Mouse (Mus musculus) ovary, postnatal 36 days (tissue): Measurements from ENCODE around the gene Hist3h2a.

Experiments used
- DNase-seq: peaks from one replicate; pipeline ENCODE4 v3.0.0; 2022; ENCODE audit warnings: low spot score, mixed read lengths

Hist3h2a gene

DNA sequence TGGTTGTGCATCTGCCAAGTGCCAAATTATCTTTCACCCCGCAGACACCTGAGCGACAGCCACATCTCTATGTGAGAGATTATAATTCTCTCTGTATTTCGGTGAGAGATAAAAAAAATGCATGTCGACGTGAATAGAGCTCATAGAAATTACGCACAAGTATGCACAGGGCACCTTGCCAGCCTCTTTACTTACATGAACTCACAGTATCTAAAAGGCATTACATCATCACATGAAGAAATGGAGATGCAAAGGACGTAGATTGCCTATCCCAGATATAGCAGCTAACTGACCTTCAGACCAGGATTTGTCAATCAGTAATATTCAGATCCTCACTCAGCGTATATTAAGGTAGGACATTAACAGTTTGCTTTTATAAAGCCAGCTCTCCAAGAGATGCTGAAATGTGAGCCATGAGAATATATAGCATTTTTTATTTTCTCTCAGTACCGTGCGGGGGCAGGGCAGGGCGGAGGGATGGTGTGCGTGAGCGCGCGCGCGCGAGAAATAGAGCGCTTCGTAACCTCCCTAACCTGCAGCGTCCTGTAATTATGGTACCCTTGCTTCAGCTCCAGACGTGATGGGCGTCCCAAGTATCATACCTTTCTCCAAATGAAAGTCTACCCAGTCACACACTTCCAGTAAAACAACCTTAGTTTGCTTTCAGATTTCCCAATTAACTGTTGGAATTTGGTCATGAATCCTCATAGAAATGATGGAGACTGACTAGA is 6.5 kb upstream of the Hist3h2a start:
- no peak for DNase-seq

DNA sequence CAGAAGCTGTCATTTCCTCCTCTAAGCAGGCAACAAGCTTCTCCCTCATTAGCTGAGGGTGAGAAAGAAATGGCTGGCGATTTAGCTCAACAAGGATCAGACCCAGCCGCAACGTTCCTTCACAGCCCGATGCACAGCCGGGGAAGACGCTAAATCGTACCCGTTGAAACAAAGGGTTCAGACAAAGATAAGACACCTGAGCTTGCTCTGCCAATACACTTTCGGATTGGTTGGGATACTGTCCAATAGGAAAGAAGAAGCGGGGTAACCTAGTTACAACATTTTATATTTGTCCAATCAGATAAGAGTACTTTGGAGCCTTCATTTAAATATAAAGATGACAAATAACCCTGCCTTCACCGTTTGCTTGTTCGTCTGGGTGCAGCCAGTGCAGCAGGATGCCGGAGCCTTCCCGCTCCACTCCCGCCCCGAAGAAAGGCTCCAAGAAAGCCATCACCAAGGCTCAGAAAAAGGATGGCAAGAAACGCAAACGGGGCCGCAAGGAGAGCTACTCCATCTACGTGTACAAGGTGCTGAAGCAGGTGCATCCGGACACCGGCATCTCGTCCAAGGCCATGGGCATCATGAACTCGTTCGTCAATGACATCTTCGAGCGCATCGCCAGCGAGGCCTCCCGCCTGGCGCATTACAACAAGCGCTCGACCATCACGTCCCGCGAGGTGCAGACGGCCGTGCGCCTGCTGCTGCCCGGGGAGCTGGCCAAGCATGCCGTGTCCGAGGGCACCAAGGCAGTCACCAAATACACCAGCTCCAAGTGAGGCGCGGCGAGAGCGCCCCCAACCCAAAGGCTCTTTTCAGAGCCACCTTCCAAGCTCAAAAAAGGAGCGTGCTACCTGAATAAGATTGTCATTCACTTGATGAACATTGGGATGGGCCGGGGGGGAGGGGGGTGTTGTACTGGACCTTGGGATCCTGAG is 5.7 kb upstream of the Hist3h2a start, which contains the start of gene Hist3h2ba:
TSS of gene Hist3h2ba (plus strand) at position 379 of the 938 bp plus-strand sequence.
- peak; percentile 46 for DNase-seq

DNA sequence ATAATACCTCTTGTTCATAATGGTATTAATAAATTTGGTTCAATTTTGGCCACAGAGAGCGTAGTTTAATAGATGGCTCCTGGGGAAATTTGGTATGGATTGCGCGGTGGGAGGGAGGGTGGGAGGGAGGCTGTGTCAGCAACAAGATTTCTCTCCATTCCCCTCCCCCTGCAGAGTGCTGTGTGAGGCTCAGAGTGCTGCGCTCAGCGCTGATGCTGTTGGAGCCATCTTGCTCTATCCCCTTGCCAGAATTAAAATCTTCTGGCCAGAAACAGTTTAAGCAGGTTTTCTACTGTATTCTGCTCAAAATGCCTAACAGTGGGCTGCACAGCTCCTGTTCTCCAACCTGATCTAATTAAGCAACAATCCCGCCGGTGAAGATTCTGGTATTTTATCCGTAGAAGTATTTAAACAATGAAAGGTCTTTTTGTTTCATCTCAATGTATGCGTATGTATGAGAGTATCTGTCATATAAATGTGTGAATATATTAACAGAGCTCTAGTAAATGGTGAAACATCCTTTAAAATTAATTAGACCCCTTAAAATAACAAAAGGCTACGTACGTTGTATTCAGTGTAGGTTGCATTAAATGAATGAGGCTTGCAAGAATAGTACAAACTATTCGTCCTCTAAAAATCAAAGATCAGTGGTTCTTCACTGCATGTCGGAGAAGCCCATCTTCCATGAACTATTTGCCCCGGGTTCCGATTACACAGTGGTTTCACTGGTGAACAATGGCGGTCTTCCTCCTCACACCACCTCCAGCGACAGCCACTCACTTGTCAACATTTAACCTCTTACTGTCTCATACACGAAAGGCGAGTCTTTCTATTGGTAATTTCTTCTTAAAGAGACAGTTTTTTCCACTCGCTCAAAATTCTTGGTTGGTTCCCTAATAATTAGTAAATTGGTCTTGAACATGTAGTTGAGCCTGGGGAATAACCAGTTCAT is 4.7 kb upstream of the Hist3h2a start:
- no peak for DNase-seq

DNA sequence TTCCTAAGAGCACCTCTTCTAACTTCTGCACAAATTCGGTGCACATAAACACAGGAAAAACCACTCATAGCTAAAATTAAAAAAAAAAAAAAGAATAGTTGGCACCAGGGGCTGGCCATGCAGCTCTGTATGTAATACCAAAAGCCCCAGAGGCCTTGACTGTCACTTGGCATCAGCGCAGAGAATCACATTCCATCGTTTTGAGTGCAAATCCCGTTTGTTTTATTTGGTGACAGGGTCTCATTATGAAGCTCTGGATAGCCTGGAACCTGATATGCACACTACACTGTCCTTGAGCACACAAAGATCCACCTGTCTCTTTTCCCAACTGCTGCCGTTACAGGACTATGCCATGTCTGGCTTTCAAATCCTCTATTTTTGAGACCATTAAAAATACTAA is 3.3 kb upstream of the Hist3h2a start:
- DNase-seq: no peak

DNA sequence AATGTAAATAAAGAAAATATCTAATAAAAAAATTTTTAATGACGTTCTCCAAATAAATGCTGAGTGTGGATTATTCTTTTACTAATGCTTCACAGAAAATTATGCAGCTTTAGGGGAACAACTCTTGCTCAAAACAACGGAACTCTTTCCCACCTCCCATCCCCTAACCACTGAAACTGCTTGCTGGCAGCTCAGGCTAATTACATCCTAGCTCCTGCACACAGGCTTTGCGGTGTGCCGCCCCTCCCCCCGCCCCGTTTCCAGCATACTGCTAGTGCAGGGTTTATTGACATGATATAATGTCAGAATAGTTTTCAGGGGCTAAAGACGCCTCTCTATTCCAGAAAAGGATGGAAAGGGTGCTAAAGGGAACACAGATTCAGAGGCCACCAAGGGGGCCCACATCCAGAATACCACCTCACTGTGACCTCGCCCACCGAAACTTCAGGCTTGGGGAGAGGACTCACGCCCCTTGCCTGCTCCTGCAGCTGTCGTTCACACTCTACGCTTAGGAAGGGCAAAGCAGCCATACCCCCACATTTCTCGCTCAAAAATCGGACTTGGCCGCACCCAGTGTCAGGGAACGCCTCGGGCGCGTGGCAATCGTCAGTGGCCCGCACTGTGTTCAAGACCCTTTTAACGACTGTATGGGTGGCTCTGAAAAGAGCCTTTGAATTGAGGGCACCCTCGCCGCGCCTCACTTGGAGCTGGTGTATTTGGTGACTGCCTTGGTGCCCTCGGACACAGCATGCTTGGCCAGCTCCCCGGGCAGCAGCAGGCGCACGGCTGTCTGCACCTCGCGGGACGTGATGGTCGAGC is 925 bp upstream of the Hist3h2a start:
- peak; percentile 34 for DNase-seq

DNA sequence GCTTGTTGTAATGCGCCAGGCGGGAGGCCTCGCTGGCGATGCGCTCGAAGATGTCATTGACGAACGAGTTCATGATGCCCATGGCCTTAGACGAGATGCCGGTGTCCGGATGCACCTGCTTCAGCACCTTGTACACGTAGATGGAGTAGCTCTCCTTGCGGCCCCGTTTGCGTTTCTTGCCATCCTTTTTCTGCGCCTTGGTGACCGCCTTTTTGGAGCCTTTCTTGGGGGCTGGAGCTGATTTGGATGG is 390 bp upstream of the Hist3h2a start:
- peak; percentile 49 for DNase-seq

DNA sequence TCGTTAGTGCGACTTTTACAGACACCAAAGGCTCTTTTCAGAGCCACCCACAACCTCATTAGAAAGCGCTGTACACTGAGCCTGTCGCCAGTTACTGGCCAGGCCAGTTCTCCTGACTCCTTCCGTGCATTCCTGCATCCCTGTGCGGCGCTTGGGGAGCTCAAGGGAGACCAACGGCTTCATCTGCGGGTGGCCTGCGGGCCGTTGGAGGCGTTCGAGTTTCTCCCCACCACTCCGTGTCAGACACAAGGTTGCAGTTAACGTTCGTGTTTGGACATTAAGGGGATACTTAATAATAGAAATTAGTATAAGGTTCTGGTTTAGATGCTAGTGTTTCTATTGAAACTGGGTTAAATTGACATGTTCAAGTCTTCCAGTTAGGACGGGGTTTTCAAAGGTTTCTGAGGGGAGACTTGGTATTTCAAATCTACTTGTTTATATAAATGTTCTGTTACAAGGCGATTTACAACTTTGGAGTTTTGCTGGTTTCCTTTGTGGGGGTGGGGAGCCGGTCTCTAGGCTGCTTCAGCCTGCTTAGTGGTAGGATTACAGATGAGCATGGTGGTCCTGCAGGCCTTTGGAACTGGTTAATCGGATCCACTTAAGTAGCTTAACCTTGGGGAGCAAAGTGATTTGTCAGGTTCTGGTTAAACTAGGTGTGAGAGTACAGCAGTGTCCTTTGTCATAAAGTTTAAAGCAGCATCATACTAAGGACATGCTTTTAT is 820 bp downstream of the Hist3h2a start:
- DNase-seq: no peak

DNA sequence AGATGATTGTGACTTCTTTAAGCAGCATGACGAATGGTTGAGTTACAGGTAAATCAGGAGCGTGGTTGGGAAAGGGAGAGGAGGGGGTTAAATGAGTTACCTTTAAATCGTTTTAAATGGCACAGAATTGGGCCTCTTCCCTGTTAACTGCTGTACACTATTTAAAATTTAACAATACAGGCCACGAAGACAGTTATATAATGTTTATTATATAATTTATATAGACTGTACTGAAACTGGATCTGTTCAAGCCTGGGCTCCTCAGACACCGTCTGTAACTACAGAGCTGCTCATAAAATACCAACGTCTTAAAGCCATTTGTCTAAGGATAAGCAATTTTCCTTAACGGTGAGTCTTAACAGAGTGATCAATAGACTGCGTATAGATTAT is 1.4 kb downstream of the Hist3h2a start:
- no peak for DNase-seq

DNA sequence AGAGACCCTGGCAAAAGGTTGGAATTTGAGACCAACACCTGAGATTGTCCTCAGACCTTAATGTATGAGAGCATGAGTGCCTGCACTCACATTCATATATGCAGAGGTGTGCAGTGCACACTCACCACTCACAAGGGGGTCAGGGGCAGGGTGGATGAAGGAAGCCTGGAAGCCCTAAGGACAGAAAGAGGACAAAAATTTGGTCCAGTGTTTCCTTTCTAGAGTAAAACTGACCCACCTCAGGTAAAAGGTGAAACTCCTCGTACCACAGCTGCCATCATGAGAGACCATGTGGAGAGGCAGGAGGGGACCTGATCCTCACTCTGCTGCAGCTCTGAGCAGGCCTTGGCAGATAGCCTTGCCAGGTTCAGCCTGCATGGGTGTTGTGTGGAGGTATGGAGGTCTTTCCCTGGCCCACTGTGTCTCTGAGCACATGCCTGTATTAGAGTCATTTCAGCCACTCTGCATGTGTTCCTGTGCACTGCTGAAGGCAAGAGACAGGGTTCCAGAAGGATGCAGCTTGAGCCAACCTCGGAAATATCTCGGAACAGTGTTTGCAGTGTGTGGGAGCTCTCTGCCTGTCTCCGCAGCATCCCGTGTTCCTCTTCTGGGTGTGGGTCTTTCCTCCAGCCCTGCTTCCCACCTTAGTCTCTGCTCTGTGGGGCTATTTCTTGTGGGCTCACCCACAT is 2.9 kb downstream of the Hist3h2a start:
- no peak for DNase-seq

DNA sequence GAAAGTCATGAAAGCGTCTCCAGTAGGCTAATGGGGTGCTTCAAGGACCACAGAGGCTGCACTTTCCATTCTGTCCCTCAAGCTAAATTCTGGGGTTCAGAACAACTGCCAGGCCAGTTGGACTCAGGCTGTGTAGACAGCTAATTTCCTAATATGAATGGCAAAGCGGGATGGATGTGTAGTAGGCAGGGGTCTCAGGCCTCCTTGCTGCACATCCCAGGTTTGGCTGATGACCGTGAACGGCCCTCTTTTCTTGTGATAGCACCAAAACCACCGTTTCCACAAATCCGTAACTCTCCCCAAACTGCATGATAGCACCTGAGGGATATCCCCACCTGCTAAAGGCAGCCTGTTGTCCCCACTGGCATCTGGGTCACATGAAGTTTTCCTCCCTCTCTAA is 4.1 kb downstream of the Hist3h2a start:
- DNase-seq: no peak

DNA sequence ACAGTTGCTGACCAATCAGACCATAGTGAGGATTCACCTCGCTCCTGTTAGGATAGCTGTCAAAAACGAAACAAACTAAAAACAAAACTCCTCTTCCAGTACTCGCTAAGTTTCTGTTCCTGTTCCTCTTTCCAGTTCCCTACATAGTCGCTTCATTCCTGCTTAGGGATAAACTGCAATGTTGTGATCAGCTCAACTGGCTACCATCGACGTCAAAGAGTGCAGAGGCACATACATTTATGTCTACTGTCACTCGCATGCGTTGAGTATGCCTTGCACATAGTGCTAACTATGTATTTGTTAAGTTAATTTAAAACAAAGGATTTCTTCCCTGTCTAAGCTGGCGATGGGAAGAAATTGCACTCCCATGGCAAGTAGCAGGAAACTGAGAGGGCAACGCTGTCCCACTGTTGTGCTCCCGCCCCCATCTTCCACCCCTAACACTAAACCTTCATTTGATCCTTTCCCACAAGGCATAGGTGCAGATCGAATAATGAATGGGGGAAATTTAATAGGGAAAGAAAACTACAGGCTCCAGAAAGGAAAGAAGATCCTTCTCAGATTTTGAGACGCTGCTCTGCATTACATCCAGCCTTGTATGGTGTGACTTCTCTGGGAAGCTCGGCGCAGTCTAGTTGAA is 4.8 kb downstream of the Hist3h2a start:
- no peak for DNase-seq

DNA sequence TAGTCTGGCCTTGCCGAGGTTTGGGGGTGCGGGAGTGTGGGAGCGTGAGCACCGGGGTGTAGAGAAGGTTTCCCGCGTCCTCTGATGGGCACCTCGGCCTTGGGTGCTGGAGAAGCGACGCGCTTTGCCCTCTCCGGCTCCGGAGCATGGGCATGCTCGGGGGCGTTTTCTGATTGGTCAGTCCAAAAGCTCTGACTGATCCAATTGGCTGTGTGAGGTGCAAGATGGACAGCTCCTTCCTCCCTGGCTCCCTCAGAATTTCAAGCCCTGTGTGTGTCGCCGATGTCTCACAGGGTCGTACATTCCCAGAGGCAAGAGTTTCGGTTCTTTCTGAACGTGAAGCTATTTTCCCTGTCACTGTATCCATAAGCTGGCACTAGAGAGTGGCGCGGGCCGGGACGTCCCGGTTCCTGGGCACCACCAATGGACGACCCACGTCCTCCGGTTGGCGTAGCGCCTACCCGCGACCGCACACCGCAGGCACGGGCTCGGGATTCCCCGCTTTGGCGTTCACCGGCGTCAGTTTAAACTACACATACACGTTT is 5.5 kb downstream of the Hist3h2a start:
- peak; percentile 65 for DNase-seq

DNA sequence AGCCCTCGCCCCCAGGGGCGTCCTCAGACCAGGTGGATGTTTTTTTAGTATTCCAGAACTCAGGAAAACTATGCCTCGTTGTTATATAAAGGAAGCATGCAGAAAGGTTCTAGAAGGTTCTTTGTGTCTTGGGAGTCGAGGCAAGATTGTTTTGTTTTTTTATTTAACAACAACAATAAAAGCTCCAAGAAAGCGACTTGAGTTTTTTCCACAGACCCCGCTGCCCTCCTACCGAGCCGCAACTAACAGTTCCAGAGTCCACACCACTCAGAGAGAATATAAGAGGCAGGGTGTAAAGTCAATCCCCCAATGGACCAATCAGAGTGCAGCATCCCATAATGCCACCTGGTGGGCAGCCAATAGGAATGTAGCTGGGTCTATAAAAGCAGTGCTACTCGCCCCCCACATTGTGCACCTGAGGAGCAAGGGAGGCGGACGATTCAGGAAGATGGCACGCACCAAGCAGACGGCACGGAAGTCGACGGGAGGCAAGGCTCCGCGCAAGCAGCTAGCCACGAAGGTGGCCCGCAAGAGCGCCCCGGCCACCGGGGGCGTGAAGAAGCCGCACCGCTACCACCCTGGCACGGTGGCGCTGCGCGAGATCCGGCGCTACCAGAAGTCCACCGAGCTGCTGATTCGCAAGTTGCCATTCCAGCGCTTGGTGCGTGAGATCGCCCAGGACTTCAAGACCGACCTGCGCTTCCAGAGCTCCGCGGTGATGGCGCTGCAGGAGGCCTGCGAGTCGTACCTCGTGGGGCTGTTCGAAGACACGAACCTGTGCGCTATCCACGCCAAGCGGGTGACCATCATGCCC is 7.1 kb downstream of the Hist3h2a start:
- no peak for DNase-seq

DNA sequence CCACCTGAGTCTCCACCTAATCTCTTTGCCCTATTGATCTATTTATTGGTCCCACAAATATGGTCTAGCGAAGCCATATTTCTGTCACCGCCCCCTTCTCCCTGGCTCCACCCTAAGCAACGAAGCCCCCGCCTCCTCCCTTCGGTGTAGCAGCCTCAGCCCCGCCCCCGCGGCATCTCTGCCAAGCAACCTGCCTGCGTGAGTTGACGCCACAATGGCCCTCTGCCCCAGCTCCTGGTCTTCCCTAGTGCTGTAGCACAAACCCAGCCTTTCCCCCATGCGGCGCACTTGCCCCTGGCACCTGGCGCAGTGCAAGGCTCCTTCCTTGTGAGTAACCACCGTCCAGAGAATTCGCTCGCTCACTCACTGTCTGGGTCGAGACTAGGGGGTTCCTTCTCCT is 9.1 kb downstream of the Hist3h2a start:
- peak; percentile 39 for DNase-seq

DNA sequence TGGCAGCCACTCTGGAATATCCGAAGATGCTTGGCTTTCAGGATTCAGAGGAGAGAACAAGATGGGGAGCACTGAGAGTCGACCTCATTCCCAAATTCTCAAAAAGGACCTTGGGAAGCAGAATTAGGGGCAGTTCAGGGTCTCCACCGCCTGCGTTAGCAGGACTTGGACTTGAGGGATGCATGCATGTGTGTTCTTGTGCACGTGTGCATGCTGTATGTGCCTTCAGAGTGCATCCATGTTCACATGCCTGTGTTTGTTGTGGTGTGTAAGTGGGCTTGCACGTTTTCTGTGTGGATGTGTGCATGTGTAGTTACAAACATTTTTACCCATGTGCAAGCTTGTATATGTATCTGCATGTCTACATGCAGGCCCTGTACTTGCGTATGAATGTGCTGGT is 9.7 kb downstream of the Hist3h2a start:
- DNase-seq: no peak

DNA sequence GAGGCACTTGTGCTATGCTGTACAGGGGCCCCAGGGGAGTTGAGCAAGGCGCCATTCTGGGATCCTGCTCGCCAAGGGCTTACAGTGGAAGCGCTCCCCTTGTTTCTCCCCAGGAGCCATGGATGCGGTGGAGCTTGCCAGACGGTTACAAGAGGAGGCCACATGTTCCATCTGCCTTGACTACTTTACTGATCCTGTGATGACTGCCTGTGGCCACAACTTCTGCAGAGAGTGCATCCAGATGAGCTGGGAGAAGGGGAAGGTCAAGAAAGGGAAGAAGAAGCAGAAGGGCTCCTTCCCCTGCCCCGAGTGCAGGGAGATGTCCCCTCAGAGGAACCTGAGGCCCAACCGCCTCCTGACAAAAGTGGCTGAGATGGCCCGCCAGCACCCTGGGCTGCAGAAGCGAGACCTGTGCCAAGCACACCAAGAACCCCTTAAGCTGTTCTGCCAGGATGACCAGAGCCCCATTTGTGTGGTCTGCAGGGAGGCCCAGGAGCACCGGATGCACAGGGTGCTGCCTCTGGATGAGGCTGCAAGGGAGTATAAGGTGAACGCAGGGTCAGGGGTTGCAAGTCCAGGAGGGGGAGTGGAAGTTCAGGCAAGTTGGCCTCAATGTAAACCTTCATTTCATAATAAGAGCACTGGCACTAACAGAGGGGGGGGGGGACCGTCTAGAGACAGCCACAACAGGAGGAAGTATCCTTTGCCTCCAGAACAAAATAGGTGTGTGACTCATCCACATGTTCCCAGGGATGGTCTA is 10.7 kb downstream of the Hist3h2a start:
- DNase-seq: no peak

DNA sequence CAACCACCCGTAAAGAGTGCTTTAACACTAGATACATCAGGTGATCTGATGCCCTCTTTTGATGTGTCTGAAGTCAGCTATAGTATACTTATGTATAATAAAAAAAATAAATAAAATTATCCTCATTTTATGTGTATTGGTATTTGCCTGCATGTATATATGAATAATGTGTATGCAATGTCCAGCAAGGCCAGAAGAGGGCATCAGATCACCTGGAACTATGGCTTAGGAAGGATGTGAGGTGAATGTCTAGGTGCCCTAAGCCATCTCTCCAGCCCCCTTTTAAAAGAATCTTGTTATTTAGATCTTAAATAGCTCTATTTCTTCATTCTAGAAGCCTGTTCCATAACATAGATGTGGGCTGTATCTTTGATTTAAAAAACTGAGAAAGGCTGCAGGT is 12.9 kb downstream of the Hist3h2a start:
- no peak for DNase-seq

DNA sequence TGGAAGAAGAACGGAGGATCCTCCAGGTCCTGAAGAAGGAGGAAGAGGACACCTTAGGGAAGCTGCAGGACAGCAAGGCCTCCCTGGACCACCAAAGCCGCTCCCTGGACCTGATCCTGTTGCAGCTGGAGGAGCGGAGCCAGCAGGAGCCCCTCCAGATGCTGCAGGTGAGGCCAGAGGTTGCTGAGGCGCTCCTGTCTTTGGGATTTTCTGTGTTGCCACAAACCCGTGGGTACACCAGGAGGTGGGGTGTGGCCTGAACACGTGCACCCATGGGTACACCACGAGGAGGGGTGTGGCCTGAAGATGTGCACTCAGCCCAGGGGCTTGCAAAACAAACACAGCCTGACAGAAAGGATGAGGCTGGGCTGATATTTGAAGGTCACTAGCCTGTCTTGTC is 14.1 kb downstream of the Hist3h2a start:
- DNase-seq: no peak
